ENCODE assay signal across 8 mouse cellular contexts in the genomic region with DNA sequence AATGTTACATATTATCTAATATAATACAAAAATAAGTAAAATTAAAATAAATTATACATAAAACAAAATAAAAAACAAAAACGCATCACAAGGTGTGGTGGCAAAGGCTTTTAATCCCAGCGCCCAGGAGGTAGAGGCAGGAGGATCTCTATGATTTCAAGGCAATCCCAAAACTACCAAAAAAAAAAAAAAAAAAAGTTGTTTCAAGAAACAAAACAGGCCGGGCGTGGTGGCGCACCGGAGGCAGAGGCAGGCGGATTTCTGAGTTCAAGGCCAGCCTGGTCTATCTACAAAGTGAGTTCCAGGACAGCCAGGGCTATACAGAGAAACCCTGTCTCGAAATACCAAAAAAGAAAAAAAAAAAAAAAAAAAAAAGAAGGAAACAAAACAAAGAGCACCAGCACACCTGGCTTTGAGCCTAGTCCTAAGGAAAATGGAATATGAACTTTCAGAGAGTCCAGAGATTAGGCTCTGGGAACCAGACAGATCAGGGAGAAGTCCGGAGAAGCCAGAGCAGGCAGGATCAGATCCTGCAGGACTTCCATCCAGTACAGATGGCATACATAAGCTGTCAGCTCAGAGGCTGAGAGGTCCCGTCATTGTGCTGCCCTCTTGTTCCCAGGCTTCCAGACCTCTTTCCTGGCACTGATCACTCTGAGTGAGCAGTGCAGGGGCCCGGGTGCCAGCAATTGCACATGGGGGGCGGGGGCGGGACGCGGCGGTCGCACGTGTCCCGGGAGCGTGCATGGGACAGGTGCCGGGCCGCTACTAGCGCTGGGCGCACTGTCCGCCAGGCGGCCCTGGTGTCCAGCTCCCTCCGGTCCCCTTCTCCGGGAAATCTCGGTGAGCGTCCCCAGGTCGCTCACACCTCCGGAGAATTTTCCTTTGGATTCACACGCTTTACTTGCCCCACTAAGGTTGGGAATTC. TPM values are rescaled to one million over a fixed set of nuclear protein-coding genes. Genes with fewer than 3 reads are reported as not detected.
A peak's percentile ranks its signal among the peaks of the same experiment; 100 is the strongest.
DNase-seq lines count a peak whose midpoint lies in the region; ATAC-seq lines count a peak whose summit lies in the region.

No protein-coding gene starts in this region.

- WGBS in heart, embryonic 14.5 days = 11% methylated on average over 31 of the region's 33 CpGs
- 13% methylated on average over 33 of the region's 33 CpGs for WGBS in limb, embryonic 10.5 days
- WGBS in midbrain, embryonic 10.5 days = 13% methylated on average over 33 of the region's 33 CpGs

- ATAC-seq in CD4-positive, CD25-positive, alpha-beta regulatory T cell, adult 4 months = peak; percentile 8
- ATAC-seq in heart, embryonic 14.5 days (ENCODE audit: insufficient number of reproducible peaks, insufficient read depth, low FRiP score, low read depth) = peak; percentile 62

- H3K9me3 ChIP-seq in heart, embryonic 14.5 days (ENCODE audit: control insufficient read depth, low read length) = no peaks in the 10 kb centered on the region
- H3K9me3 ChIP-seq in limb, embryonic 10.5 days (replicated peaks) = no peaks in the 10 kb centered on the region
- H3K9me3 ChIP-seq in midbrain, embryonic 10.5 days (replicated peaks) = no peaks in the 10 kb centered on the region

- H3K9ac ChIP-seq in heart, embryonic 14.5 days (ENCODE audit: low read length) = peak overlapping the region; percentile 77

- H3K36me3 ChIP-seq in heart, embryonic 14.5 days (ENCODE audit: control insufficient read depth, insufficient read depth, low read length) = peaks cover 21% of the 10 kb centered on the region
- peaks cover 22% of the 10 kb centered on the region for H3K36me3 ChIP-seq in limb, embryonic 10.5 days
- H3K36me3 ChIP-seq in midbrain, embryonic 10.5 days = peaks cover 26% of the 10 kb centered on the region

- peak overlapping the region; percentile 88 for H3K4me2 ChIP-seq in heart, embryonic 14.5 days (ENCODE audit: low read length)

- H3K27ac ChIP-seq in heart, embryonic 14.5 days (replicated peaks in 1 of 2; ENCODE audit: control insufficient read depth in 1 of 2, insufficient read depth in 1 of 2, low read depth in 2 of 2, low read length in 2 of 2) = peak overlapping the region; percentile 94 to 99
- H3K27ac ChIP-seq in limb, embryonic 10.5 days = peak overlapping the region; percentile 83
- peak overlapping the region; percentile 99 for H3K27ac ChIP-seq in midbrain, embryonic 10.5 days (replicated peaks)

- H3K4me1 ChIP-seq in heart, embryonic 14.5 days (ENCODE audit: control insufficient read depth in 2 of 2, insufficient read depth in 2 of 2, low read length in 2 of 2) = peaks cover 0 to 19% of the 10 kb centered on the region in 2 experiments; a peak in 2 of 4 replicates
- peaks cover 10% of the 10 kb centered on the region for H3K4me1 ChIP-seq in limb, embryonic 10.5 days
- H3K4me1 ChIP-seq in midbrain, embryonic 10.5 days = peaks cover 32% of the 10 kb centered on the region

- H3K27me3 ChIP-seq in heart, embryonic 14.5 days (ENCODE audit: control insufficient read depth, insufficient read depth, low read length) = no peaks in the 10 kb centered on the region
- H3K27me3 ChIP-seq in limb, embryonic 10.5 days (ENCODE audit: low read depth, poor library complexity, severe bottlenecking) = no peaks in the 10 kb centered on the region
- no peaks in the 10 kb centered on the region for H3K27me3 ChIP-seq in midbrain, embryonic 10.5 days (ENCODE audit: low read depth, poor library complexity, severe bottlenecking)

- DNase-seq in adrenal gland, postnatal 10 days = peak; percentile 81
- DNase-seq in adrenal gland, adult 2 months = no peak
- peak; percentile 27 for DNase-seq in embryo, embryonic 11.5 days (ENCODE audit: low read depth, low spot score)
- DNase-seq in limb, embryonic 10.5 days (ENCODE audit: low spot score) = peak; percentile 70
- DNase-seq in midbrain, embryonic 10.5 days (ENCODE audit: low spot score) = peak; percentile 80
- no peak for DNase-seq in layer of hippocampus, postnatal 10 days (ENCODE audit: low spot score in 2 of 2)

- peak overlapping the region; percentile 63 to 99 for H3K4me3 ChIP-seq in heart, embryonic 14.5 days (ENCODE audit: control insufficient read depth in 1 of 2, insufficient read depth in 1 of 2, low read depth in 1 of 2, low read length in 2 of 2)
- peak overlapping the region; percentile 83 for H3K4me3 ChIP-seq in limb, embryonic 10.5 days
- peak overlapping the region; percentile 99 for H3K4me3 ChIP-seq in midbrain, embryonic 10.5 days

RNA-seq across cellular contexts. Expression of gene 1810013L24Rik, which starts 1.0 kb away (rescaled TPM):
- total RNA-seq in adrenal gland, postnatal 10 days (2021) = 10 to 100 TPM; 60.5 to 66.0 TPM
- total RNA-seq in adrenal gland, adult 2 months (2021) = 10 to 100 TPM; 75.7 to 77.0 TPM
- 12.8 and 14.9 TPM in 2 replicates for polyA plus RNA-seq in adrenal gland, adult 2 months (2012; rRNA removed)
- 10 to 100 TPM; 16.6 to 25.7 TPM for polyA plus RNA-seq in CD4-positive, CD25-positive, alpha-beta regulatory T cell, adult 4 months (2017; shearing (Covaris generic))
- 12.5 and 13.7 TPM in 2 replicates for polyA plus RNA-seq in heart, embryonic 14.5 days (2014; fragmentation: Nextera tagmentation; extraction: Ambion mirVana)
- polyA plus RNA-seq in limb, embryonic 10.5 days (2016; fragmentation: Nextera tagmentation; extraction: Ambion mirVana) = 17.2 and 20.5 TPM in 2 replicates
- 19.0 and 21.5 TPM in 2 replicates for polyA plus RNA-seq in midbrain, embryonic 10.5 days (2016; fragmentation: Nextera tagmentation; extraction: Ambion mirVana)
- 100 to 1,000 TPM; 119 to 135 TPM for total RNA-seq in layer of hippocampus, postnatal 10 days (2021)

RNA-seq across cellular contexts. Expression of gene Usp7, which starts 36.8 kb away (rescaled TPM):
- total RNA-seq in adrenal gland, postnatal 10 days (2021) = 100 to 1,000 TPM in 1 of 2 experiments, 10 to 100 TPM in 1; 88.5 to 109 TPM
- 100 to 1,000 TPM in 1 of 2 experiments, 10 to 100 TPM in 1; 83.9 to 128 TPM for total RNA-seq in adrenal gland, adult 2 months (2021)
- polyA plus RNA-seq in adrenal gland, adult 2 months (2012; rRNA removed) = 6.8 and 9.6 TPM in 2 replicates
- 10 to 100 TPM; 39.2 to 51.8 TPM for polyA plus RNA-seq in CD4-positive, CD25-positive, alpha-beta regulatory T cell, adult 4 months (2017; shearing (Covaris generic))
- polyA plus RNA-seq in heart, embryonic 14.5 days (2014; fragmentation: Nextera tagmentation; extraction: Ambion mirVana) = 27.3 and 28.3 TPM in 2 replicates
- 28.9 and 32.8 TPM in 2 replicates for polyA plus RNA-seq in limb, embryonic 10.5 days (2016; fragmentation: Nextera tagmentation; extraction: Ambion mirVana)
- 25.0 and 28.1 TPM in 2 replicates for polyA plus RNA-seq in midbrain, embryonic 10.5 days (2016; fragmentation: Nextera tagmentation; extraction: Ambion mirVana)
- 100 to 1,000 TPM; 153 to 157 TPM for total RNA-seq in layer of hippocampus, postnatal 10 days (2021)

Comparison
In these comparisons a context has a peak if more than half of its experiments do, and no peak if none do; other contexts are left out.
1. DNase-seq: peak in adrenal gland, postnatal 10 days (single experiment), embryo, embryonic 11.5 days (single experiment), limb, embryonic 10.5 days (single experiment) and midbrain, embryonic 10.5 days (single experiment); none in adrenal gland, adult 2 months (single experiment) and layer of hippocampus, postnatal 10 days (0 of 2).
2. Peak in every context shown above with its lines, with median percentiles within 50 percentile points of each other: H3K27ac ChIP-seq and H3K4me3 ChIP-seq.